Mouse (Mus musculus): ENCODE measurements around the gene Pim3. TPM values are rescaled to one million over a fixed set of nuclear protein-coding genes. Genes with fewer than 3 reads are reported as not detected.

Gene Pim3
- polyA plus RNA-seq, 1 experiment from 2014 or later: 49.1 TPM

DNA sequence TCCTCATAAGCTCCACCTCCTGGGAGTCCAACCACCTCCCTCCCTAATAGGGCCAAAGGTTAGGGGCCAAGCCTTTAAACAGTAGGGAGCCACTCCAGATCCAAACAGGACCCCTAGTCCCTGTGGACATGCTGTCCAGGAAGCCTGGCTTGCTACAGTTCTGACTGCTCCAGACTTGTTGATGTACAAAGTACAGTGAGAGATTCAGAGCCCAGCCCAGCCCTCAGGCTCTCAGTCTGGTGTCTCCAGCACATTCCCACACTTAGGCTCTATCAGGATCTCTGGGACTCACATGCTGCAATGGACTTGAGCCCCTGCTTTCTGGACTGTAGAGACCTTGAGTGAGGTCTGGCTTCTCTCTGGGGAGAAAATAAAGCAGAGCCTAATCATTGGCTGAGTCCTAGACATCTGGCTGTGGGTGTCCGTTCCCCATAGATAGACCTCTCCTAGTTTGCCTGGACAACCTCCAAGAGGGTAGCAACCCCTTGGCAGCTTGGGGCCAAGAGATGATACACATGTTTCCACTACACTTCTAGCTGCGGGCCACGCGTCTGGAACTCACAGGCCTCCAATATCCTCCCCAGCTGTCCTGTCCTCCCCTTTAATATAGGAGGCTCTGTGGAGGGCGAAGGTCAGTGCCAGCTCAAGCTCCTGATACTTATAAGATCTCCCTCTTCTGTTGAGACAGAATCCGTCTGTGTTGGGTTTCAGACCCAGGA is 6.2 kb downstream of the Pim3 start:
- Histone ChIP-seq H3K4me2 (ENCODE audit: low read length) (no peak overlapping the region), H3K9me3 (replicated peaks; ENCODE audit: control insufficient read depth, low read length) (no peaks in the 10 kb centered on the region), H3K9ac (ENCODE audit: low read length) (no peak overlapping the region), H3K27me3 (replicated peaks; ENCODE audit: control insufficient read depth, insufficient read depth, low read length) (no peaks in the 10 kb centered on the region), H3K4me3 (ENCODE audit: low read depth, low read length) (no peak overlapping the region), H3K27ac (ENCODE audit: low read depth, low read length) (no peak overlapping the region), H3K4me1 (ENCODE audit: control insufficient read depth, insufficient read depth, low read length) (peaks cover 7% of the 10 kb centered on the region; the same call in 1 of the 2 replicates), H3K36me3 (ENCODE audit: control insufficient read depth, insufficient read depth, low read length) (peaks cover 31% of the 10 kb centered on the region)
- DNase-seq (ENCODE audit: low spot score) (no peak), ATAC-seq (no peak)
- 93% methylated on average over 6 of the region's 6 CpGs for WGBS

DNA sequence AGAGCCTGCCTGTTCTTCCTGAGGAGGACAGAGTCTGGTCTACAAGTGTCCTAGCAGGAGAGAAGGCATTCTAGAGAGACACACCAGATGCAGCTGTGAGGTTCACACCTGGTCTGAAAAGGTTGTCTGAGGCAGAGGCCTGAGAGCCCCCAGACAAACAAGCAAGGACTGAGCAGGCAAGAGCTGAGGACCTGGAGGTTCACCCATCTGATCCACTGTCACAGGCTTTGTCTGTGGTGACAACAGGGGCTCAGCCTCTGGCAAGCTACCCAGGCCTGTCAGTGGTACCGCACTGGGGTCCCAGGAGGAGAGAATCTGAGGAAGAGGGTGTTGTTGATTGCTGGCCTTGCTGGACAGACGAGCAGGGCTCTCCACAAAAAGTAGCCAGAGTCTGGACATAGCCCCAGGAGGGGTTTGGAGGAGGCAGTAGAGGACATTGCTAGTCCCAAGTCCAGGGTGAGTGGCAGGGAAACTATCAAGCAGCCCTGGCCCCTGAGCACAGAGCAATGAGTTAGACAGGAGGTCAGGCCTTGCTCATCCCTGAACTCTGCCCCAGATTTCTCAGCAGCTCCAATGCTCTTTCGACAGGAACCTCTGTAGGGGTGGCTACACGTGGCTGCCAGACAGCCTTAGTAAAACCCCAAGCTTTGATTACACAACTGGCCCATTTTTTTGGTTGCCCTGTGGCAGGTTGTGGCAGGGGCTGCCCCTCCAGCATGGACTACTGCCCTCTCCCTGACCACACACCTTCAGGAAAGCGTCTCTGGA is 8.6 kb downstream of the Pim3 start:
- DNase-seq (ENCODE audit: low spot score): no peak
- no peaks in the 10 kb centered on the region for H3K27me3 ChIP-seq (replicated peaks; ENCODE audit: control insufficient read depth, insufficient read depth, low read length)
- no peak overlapping the region for H3K27ac ChIP-seq (ENCODE audit: low read depth, low read length)
- no peaks in the 10 kb centered on the region for H3K4me1 ChIP-seq (ENCODE audit: control insufficient read depth, insufficient read depth, low read length)
- H3K4me2 ChIP-seq (ENCODE audit: low read length): no peak overlapping the region
- 67% methylated on average over 5 of the region's 5 CpGs for WGBS
- H3K9me3 ChIP-seq (replicated peaks; ENCODE audit: control insufficient read depth, low read length): no peaks in the 10 kb centered on the region
- H3K36me3 ChIP-seq (ENCODE audit: control insufficient read depth, insufficient read depth, low read length): peaks cover 17% of the 10 kb centered on the region
- no peak for ATAC-seq
- H3K9ac ChIP-seq (ENCODE audit: low read length): no peak overlapping the region
- H3K4me3 ChIP-seq (ENCODE audit: low read depth, low read length): no peak overlapping the region

DNA sequence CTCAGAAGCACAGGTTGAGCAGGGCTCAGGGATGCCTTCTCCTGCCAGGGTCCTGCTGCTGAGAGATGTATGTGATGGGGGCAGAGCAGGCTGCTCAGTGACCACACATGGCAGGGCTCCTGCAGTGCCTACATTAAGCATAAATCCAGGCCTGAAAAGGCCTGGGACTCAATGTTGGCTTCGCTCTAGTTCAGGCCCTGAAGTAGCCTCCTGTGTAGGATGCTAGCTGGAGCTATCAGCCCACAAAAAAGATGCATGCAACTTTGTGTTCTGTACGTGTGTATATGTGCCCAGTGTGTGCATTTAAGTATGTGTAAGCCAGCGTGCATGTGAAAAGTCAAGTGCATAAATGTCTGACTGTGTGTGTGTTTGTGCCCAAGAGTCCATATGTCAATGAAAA is 12.1 kb downstream of the Pim3 start:
- DNase-seq (ENCODE audit: low spot score): no peak
- no peaks in the 10 kb centered on the region for H3K4me1 ChIP-seq (ENCODE audit: control insufficient read depth, insufficient read depth, low read length)
- H3K4me3 ChIP-seq (ENCODE audit: low read depth, low read length): no peak overlapping the region
- 88% methylated on average over 3 of the region's 3 CpGs for WGBS
- no peak overlapping the region for H3K9ac ChIP-seq (ENCODE audit: low read length)
- H3K27ac ChIP-seq (ENCODE audit: low read depth, low read length): no peak overlapping the region
- H3K4me2 ChIP-seq (ENCODE audit: low read length): no peak overlapping the region
- no peaks in the 10 kb centered on the region for H3K27me3 ChIP-seq (replicated peaks; ENCODE audit: control insufficient read depth, insufficient read depth, low read length)
- no peaks in the 10 kb centered on the region for H3K9me3 ChIP-seq (replicated peaks; ENCODE audit: control insufficient read depth, low read length)
- H3K36me3 ChIP-seq (ENCODE audit: control insufficient read depth, insufficient read depth, low read length): no peaks in the 10 kb centered on the region
- no peak for ATAC-seq

DNA sequence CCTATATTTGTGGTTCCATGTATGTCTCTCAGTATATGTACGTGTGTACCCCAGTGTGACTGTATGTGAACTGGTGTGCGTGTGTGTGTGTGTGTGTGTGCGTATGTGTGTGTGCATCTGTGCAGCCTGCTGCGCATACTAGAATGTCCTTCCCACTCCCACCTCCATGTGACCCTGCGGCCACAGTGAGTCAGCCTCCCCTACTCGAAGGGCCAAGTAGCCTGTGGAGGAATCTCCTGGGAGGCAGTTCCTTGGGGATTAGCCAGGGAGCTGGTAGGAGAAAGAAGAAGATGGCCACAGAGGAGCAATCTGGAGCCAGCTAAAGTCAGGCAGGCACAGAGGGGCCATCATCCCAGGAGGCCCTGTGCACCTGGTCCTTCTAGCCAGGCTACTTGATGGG is 12.5 kb downstream of the Pim3 start:
- Histone ChIP-seq H3K36me3 (ENCODE audit: control insufficient read depth, insufficient read depth, low read length) (no peaks in the 10 kb centered on the region), H3K4me1 (ENCODE audit: control insufficient read depth, insufficient read depth, low read length) (no peaks in the 10 kb centered on the region), H3K4me2 (ENCODE audit: low read length) (no peak overlapping the region), H3K27me3 (replicated peaks; ENCODE audit: control insufficient read depth, insufficient read depth, low read length) (no peaks in the 10 kb centered on the region), H3K9ac (ENCODE audit: low read length) (no peak overlapping the region), H3K9me3 (replicated peaks; ENCODE audit: control insufficient read depth, low read length) (no peaks in the 10 kb centered on the region), H3K27ac (ENCODE audit: low read depth, low read length) (no peak overlapping the region), H3K4me3 (ENCODE audit: low read depth, low read length) (no peak overlapping the region)
- 83% methylated on average over 6 of the region's 6 CpGs for WGBS
- no peak for ATAC-seq
- DNase-seq (ENCODE audit: low spot score): no peak

DNA sequence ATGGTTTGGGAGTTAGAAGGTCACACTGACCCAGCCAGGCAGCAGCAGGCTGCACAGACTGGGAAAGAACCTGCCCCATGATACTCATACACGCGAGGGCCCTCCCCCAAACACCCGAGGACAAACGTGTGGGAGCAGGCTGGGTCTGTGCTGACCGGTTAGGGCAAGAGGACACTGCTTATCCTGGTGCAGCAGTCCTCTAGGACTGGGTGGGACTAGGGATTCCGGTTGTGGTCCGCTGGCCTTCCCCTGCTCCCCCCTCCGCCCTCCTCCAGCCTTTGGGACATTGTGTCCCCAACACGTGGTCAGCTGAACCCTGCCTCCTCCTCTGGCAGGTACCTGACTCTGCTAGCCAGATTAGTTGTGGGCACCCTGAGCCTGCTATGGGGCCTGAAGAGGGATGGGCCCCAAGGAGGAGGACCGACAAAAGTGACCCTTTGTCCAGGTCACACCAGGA is 13.7 kb downstream of the Pim3 start:
- ATAC-seq (no peak), DNase-seq (ENCODE audit: low spot score) (no peak)
- no peak overlapping the region for H3K4me2 ChIP-seq (ENCODE audit: low read length)
- 28% methylated on average over 10 of the region's 10 CpGs for WGBS
- no peak overlapping the region for H3K4me3 ChIP-seq (ENCODE audit: low read depth, low read length)
- H3K27ac ChIP-seq (ENCODE audit: low read depth, low read length): no peak overlapping the region
- H3K27me3 ChIP-seq (replicated peaks; ENCODE audit: control insufficient read depth, insufficient read depth, low read length): no peaks in the 10 kb centered on the region
- no peaks in the 10 kb centered on the region for H3K36me3 ChIP-seq (ENCODE audit: control insufficient read depth, insufficient read depth, low read length)
- H3K9me3 ChIP-seq (replicated peaks; ENCODE audit: control insufficient read depth, low read length): no peaks in the 10 kb centered on the region
- H3K9ac ChIP-seq (ENCODE audit: low read length): no peak overlapping the region
- H3K4me1 ChIP-seq (ENCODE audit: control insufficient read depth, insufficient read depth, low read length): no peaks in the 10 kb centered on the region

DNA sequence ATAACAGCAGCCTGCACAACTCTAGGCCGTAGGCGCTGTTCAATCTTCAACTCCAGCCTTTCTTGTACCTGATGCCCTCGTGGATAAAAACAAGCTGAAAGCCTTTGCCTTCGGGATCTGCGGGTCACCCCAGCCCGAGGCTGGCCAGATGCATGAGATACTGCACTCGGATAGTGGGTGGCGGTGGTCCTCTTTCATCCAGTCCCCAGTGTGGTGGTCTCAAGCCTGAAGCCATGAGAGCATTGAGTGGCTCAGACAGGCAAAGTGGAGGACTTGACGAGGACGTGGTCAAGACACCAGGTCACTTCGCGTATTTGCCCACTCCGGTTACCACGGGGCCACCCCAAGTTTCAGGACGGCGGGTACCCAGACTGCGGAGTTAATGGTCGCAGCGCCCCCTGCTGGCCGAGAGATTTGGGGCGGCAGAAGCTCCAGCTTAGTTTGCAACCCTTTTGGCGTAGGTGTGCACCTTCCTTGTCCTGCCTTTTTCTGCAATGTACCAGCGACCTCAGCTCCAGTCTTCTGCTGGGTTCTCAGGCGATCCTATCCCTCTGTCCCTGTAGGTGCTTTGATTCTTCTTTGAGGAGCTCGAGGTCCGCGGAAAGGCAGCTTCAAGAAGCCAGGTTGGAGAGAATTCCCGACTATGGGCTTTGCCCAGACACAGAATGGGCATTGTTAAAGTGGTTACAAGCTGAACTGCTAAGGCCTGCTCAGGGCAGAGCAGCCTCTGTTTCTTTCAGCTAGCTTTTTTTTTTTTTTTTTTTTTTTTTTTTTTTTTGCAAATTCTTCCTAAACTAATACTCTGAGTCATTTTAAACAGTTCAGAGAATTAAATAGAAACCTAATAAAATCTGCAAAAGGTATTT is 14.4 kb downstream of the Pim3 start:
- DNase-seq (ENCODE audit: low spot score) (peak; percentile 78), ATAC-seq (peak; percentile 63; the same call in 1 of the 2 replicates)
- no peaks in the 10 kb centered on the region for H3K4me1 ChIP-seq (ENCODE audit: control insufficient read depth, insufficient read depth, low read length)
- H3K4me2 ChIP-seq (ENCODE audit: low read length): peak overlapping the region; percentile 24
- no peaks in the 10 kb centered on the region for H3K27me3 ChIP-seq (replicated peaks; ENCODE audit: control insufficient read depth, insufficient read depth, low read length)
- 9% methylated on average over 28 of the region's 28 CpGs for WGBS
- no peak overlapping the region for H3K9ac ChIP-seq (ENCODE audit: low read length)
- no peak overlapping the region for H3K27ac ChIP-seq (ENCODE audit: low read depth, low read length)
- no peaks in the 10 kb centered on the region for H3K9me3 ChIP-seq (replicated peaks; ENCODE audit: control insufficient read depth, low read length)
- H3K4me3 ChIP-seq (ENCODE audit: low read depth, low read length): no peak overlapping the region
- H3K36me3 ChIP-seq (ENCODE audit: control insufficient read depth, insufficient read depth, low read length): no peaks in the 10 kb centered on the region

DNA sequence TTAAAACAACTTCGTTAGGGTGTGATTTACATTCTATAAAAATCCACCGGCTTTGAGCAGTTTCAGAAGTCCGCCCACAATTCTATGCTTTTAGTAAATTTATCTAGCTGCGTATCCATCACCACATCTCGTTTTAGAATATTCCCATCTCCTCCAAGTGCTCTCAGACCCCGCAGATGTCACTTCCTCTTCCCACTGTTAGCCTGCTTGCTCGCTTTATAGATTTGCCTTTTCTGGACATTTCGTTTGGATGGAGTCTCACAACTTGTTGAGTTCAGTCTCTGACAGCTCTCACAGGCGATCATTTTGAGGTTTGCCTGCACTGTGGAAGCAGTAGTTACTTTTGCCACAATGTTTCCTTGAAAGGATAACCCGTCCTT is 15.0 kb downstream of the Pim3 start:
- Histone ChIP-seq H3K4me3 (ENCODE audit: low read depth, low read length) (no peak overlapping the region), H3K27ac (ENCODE audit: low read depth, low read length) (no peak overlapping the region), H3K4me2 (ENCODE audit: low read length) (no peak overlapping the region), H3K9ac (ENCODE audit: low read length) (no peak overlapping the region), H3K4me1 (ENCODE audit: control insufficient read depth, insufficient read depth, low read length) (no peaks in the 10 kb centered on the region), H3K36me3 (ENCODE audit: control insufficient read depth, insufficient read depth, low read length) (no peaks in the 10 kb centered on the region), H3K9me3 (replicated peaks; ENCODE audit: control insufficient read depth, low read length) (no peaks in the 10 kb centered on the region), H3K27me3 (replicated peaks; ENCODE audit: control insufficient read depth, insufficient read depth, low read length) (no peaks in the 10 kb centered on the region)
- 82% methylated on average over 10 of the region's 10 CpGs for WGBS
- ATAC-seq (no peak), DNase-seq (ENCODE audit: low spot score) (no peak)

DNA sequence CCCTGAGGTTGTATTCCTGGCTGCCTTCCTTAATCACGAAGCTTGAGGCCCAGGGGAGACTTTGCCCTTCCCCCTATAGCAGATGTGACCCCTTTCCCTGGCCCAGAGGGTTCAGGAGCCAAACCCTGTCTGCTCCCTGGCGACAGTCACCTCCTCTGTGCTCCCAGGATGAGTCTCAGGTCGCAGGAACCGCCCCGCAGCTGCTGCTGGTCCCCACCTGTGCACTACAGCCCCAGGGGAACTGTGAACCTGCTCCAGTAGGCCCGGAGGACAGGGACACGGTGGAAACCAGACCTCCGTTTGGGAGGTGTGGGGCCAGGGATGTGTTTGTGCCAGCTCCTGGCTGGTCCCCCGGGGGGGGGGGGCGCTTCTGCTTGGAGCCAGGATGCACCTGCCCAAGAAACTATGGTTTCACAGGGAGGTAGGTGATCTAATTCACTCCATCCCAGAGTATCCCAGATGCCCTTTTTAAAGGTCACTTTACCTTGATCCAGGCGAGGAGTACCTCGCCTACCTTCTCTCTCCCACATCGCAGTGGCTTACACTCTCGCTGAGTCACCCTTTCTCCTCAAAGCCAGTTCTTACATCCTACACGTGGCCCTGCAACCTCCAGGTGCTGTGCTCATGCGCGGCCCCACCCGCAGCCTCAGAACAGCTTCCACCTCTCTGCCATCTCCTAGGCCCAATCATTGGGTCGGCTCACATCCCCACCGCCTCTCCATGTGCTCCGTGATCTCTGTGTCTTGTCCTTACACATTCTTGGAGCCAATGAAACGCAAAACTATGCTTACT is 19.5 kb downstream of the Pim3 start:
- H3K27me3 ChIP-seq (replicated peaks; ENCODE audit: control insufficient read depth, insufficient read depth, low read length): no peaks in the 10 kb centered on the region
- no peaks in the 10 kb centered on the region for H3K4me1 ChIP-seq (ENCODE audit: control insufficient read depth, insufficient read depth, low read length)
- H3K4me2 ChIP-seq (ENCODE audit: low read length): no peak overlapping the region
- H3K4me3 ChIP-seq (ENCODE audit: low read depth, low read length): no peak overlapping the region
- H3K27ac ChIP-seq (ENCODE audit: low read depth, low read length): no peak overlapping the region
- 73% methylated on average over 22 of the region's 22 CpGs for WGBS
- H3K9me3 ChIP-seq (replicated peaks; ENCODE audit: control insufficient read depth, low read length): no peaks in the 10 kb centered on the region
- ATAC-seq: no peak
- DNase-seq (ENCODE audit: low spot score): no peak
- no peaks in the 10 kb centered on the region for H3K36me3 ChIP-seq (ENCODE audit: control insufficient read depth, insufficient read depth, low read length)
- H3K9ac ChIP-seq (ENCODE audit: low read length): no peak overlapping the region
